Mouse (Mus musculus): Measurements from ENCODE around the gene Rbfox3. TPM values are rescaled to one million over a fixed set of nuclear protein-coding genes. Genes with fewer than 3 reads are reported as not detected.

Gene Rbfox3
- polyA plus RNA-seq, 1 experiment from 2014 or later = 1.2 TPM

- peak; percentile 94 for TF ChIP-seq CTCF (IDR thresholded peaks at IDR 0.05; ENCODE audit: low read depth)
Observed at GRCm38 (mm10) chr11:118490566-118491218, 420.7 kb downstream of the Rbfox3 start.

GRCm38 (mm10) chr11:118488907-118489270, 422.5 kb downstream of the Rbfox3 start:
- 80% methylated on average over 12 of the region's 12 CpGs for WGBS
- TF ChIP-seq CTCF (IDR thresholded peaks at IDR 0.05; ENCODE audit: low read depth) = no peak
- Histone ChIP-seq H3K36me3 (ENCODE audit: control insufficient read depth, insufficient read depth) (peaks cover 42% of the 10 kb centered on the region), H3K4me1 (replicated peaks; ENCODE audit: control insufficient read depth, insufficient read depth, low read length) (no peaks in the 10 kb centered on the region), H3K4me3 (ENCODE audit: low read depth, low read length) (no peak overlapping the region), H3K9me3 (ENCODE audit: control insufficient read depth) (no peaks in the 10 kb centered on the region), H3K27me3 (replicated peaks; ENCODE audit: control insufficient read depth, insufficient read depth, low read length) (no peaks in the 10 kb centered on the region), H3K27ac (ENCODE audit: low read depth, low read length) (no peak overlapping the region), H3K4me2 (replicated peaks; ENCODE audit: low read depth) (no peak overlapping the region), H3K9ac (ENCODE audit: low read depth, low read length) (no peak overlapping the region)
- no peak for ATAC-seq

More at GRCm38 (mm10) chr11:118490566-118491218, 420.7 kb downstream of the Rbfox3 start:
- H3K4me3 ChIP-seq (ENCODE audit: low read depth, low read length) = no peak overlapping the region
- peak overlapping the region; percentile 46 for H3K4me2 ChIP-seq (replicated peaks; ENCODE audit: low read depth)
- no peaks in the 10 kb centered on the region for H3K4me1 ChIP-seq (replicated peaks; ENCODE audit: control insufficient read depth, insufficient read depth, low read length)
- H3K9me3 ChIP-seq (ENCODE audit: control insufficient read depth) = no peaks in the 10 kb centered on the region
- peaks cover 24% of the 10 kb centered on the region for H3K36me3 ChIP-seq (ENCODE audit: control insufficient read depth, insufficient read depth)
- 26% methylated on average over 22 of the region's 22 CpGs for WGBS
- no peak for ATAC-seq
- H3K27me3 ChIP-seq (replicated peaks; ENCODE audit: control insufficient read depth, insufficient read depth, low read length) = no peaks in the 10 kb centered on the region
- no peak overlapping the region for H3K9ac ChIP-seq (ENCODE audit: low read depth, low read length)
- H3K27ac ChIP-seq (ENCODE audit: low read depth, low read length) = no peak overlapping the region

GRCm38 (mm10) chr11:118488191-118488906, 423.0 kb downstream of the Rbfox3 start:
- ATAC-seq = no peak
- Histone ChIP-seq H3K36me3 (ENCODE audit: control insufficient read depth, insufficient read depth) (peaks cover 45% of the 10 kb centered on the region), H3K4me3 (ENCODE audit: low read depth, low read length) (no peak overlapping the region), H3K27me3 (replicated peaks; ENCODE audit: control insufficient read depth, insufficient read depth, low read length) (no peaks in the 10 kb centered on the region), H3K4me1 (replicated peaks; ENCODE audit: control insufficient read depth, insufficient read depth, low read length) (no peaks in the 10 kb centered on the region), H3K27ac (ENCODE audit: low read depth, low read length) (no peak overlapping the region), H3K4me2 (replicated peaks; ENCODE audit: low read depth) (no peak overlapping the region), H3K9ac (ENCODE audit: low read depth, low read length) (no peak overlapping the region), H3K9me3 (ENCODE audit: control insufficient read depth) (no peaks in the 10 kb centered on the region)
- WGBS = 73% methylated on average over 8 of the region's 8 CpGs
- TF ChIP-seq CTCF (IDR thresholded peaks at IDR 0.05; ENCODE audit: low read depth) = peak; percentile 50

GRCm38 (mm10) chr11:118486881-118487772, 424.3 kb downstream of the Rbfox3 start:
- peaks cover 57% of the 10 kb centered on the region for H3K36me3 ChIP-seq (ENCODE audit: control insufficient read depth, insufficient read depth)
- 84% methylated on average over 29 of the region's 29 CpGs for WGBS

GRCm38 (mm10) chr11:118486281-118486680, 425.1 kb downstream of the Rbfox3 start:
- WGBS = 88% methylated on average over 6 of the region's 6 CpGs
- Histone ChIP-seq H3K9me3 (ENCODE audit: control insufficient read depth) (no peaks in the 10 kb centered on the region), H3K27ac (ENCODE audit: low read depth, low read length) (no peak overlapping the region; the same call in 1 of the 2 replicates), H3K9ac (ENCODE audit: low read depth, low read length) (no peak overlapping the region), H3K4me3 (ENCODE audit: low read depth, low read length) (no peak overlapping the region), H3K4me2 (replicated peaks; ENCODE audit: low read depth) (no peak overlapping the region), H3K27me3 (replicated peaks; ENCODE audit: control insufficient read depth, insufficient read depth, low read length) (no peaks in the 10 kb centered on the region), H3K4me1 (replicated peaks; ENCODE audit: control insufficient read depth, insufficient read depth, low read length) (no peaks in the 10 kb centered on the region), H3K36me3 (ENCODE audit: control insufficient read depth, insufficient read depth) (peaks cover 65% of the 10 kb centered on the region)
- ATAC-seq = no peak
- no peak for TF ChIP-seq CTCF (IDR thresholded peaks at IDR 0.05; ENCODE audit: low read depth)

More at GRCm38 (mm10) chr11:118486881-118487772, 424.3 kb downstream of the Rbfox3 start:
- Histone ChIP-seq H3K27me3 (replicated peaks; ENCODE audit: control insufficient read depth, insufficient read depth, low read length) (no peaks in the 10 kb centered on the region), H3K9me3 (ENCODE audit: control insufficient read depth) (no peaks in the 10 kb centered on the region), H3K9ac (ENCODE audit: low read depth, low read length) (no peak overlapping the region), H3K4me3 (ENCODE audit: low read depth, low read length) (no peak overlapping the region), H3K27ac (ENCODE audit: low read depth, low read length) (no peak overlapping the region), H3K4me1 (replicated peaks; ENCODE audit: control insufficient read depth, insufficient read depth, low read length) (no peaks in the 10 kb centered on the region), H3K4me2 (replicated peaks; ENCODE audit: low read depth) (no peak overlapping the region)
- ATAC-seq = no peak
- no peak for TF ChIP-seq CTCF (IDR thresholded peaks at IDR 0.05; ENCODE audit: low read depth)

GRCm38 (mm10) chr11:118485780-118486179, 425.6 kb downstream of the Rbfox3 start:
- H3K27ac ChIP-seq (ENCODE audit: low read depth, low read length) = no peak overlapping the region
- H3K9me3 ChIP-seq (ENCODE audit: control insufficient read depth) = no peaks in the 10 kb centered on the region
- H3K36me3 ChIP-seq (ENCODE audit: control insufficient read depth, insufficient read depth) = peaks cover 70% of the 10 kb centered on the region
- H3K27me3 ChIP-seq (replicated peaks; ENCODE audit: control insufficient read depth, insufficient read depth, low read length) = no peaks in the 10 kb centered on the region
- H3K4me1 ChIP-seq (replicated peaks; ENCODE audit: control insufficient read depth, insufficient read depth, low read length) = no peaks in the 10 kb centered on the region
- 85% methylated on average over 3 of the region's 3 CpGs for WGBS
- H3K9ac ChIP-seq (ENCODE audit: low read depth, low read length) = no peak overlapping the region
- ATAC-seq = no peak
- H3K4me2 ChIP-seq (replicated peaks; ENCODE audit: low read depth) = no peak overlapping the region
- H3K4me3 ChIP-seq (ENCODE audit: low read depth, low read length) = no peak overlapping the region
- no peak for TF ChIP-seq CTCF (IDR thresholded peaks at IDR 0.05; ENCODE audit: low read depth)

Measured in intestine, postnatal 0 days (tissue).